Mouse (Mus musculus) liver, postnatal 0 days (tissue): ENCODE results near the gene Lipe.

ENCODE experiments used
- CTCF ChIP-seq: sonication (generic); IDR thresholded peaks from 2 replicates; pipeline ENCODE4 v1.5.1; 2016; ENCODE audit warnings: antibody characterized with exemption, low read depth
- EP300 ChIP-seq: IDR thresholded peaks from 2 replicates; pipeline ENCODE4 v1.6.1; 2016; ENCODE audit warnings: antibody characterized with exemption, low read depth, mild to moderate bottlenecking

GRCm38 (mm10) chr7:25433781-25434560 is 35.5 kb upstream of the Lipe start:
- TF ChIP-seq CTCF (no peak), EP300 (no peak)
